Mouse (Mus musculus) embryonic facial prominence, embryonic 15.5 days (tissue): ENCODE data around the gene Zc3h12a. TPM values are rescaled to one million over a fixed set of nuclear protein-coding genes. Genes with fewer than 3 reads are reported as not detected.

Experiments used
- ATAC-seq: fragments of 200-750 bp; cut with Nextera tagmentation; 2 replicates; pipeline ENCODE4 v1.8.0; 2017; ENCODE audit warnings: low read depth, moderate TSS enrichment; ENCODE audit not compliant: insufficient number of reproducible peaks, low FRiP score, low TSS enrichment
- H3K27ac ChIP-seq: fragments of 300-500 bp; sonication (generic); replicated peaks from 2 replicates; pipeline ENCODE4 v1.5.1; 2015; ENCODE audit warnings: mild to moderate bottlenecking, inconsistent platforms
- H3K27me3 ChIP-seq: fragments of 300-500 bp; sonication (generic); 2 replicates; pipeline ENCODE4 v1.6.1; 2015; ENCODE audit warnings: inconsistent platforms
- H3K36me3 ChIP-seq: fragments of 300-500 bp; sonication (generic); 2 replicates; pipeline ENCODE4 v1.6.1; 2015; ENCODE audit warnings: mild to moderate bottlenecking, inconsistent platforms
- H3K4me1 ChIP-seq: fragments of 300-500 bp; sonication (generic); 2 replicates; pipeline ENCODE4 v1.6.1; 2015; ENCODE audit warnings: inconsistent platforms
- H3K4me2 ChIP-seq: fragments of 300-500 bp; sonication (generic); replicated peaks from 2 replicates; pipeline ENCODE4 v1.6.1; 2015; ENCODE audit warnings: mild to moderate bottlenecking, inconsistent platforms
- H3K4me3 ChIP-seq: fragments of 300-500 bp; sonication (generic); replicated peaks from 2 replicates; pipeline ENCODE4 v1.5.1; 2015; ENCODE audit warnings: mild to moderate bottlenecking, inconsistent platforms
- H3K9ac ChIP-seq: fragments of 300-500 bp; sonication (generic); 2 replicates; pipeline ENCODE4 v1.6.1; 2015; ENCODE audit warnings: inconsistent platforms
- H3K9me3 ChIP-seq: fragments of 300-500 bp; sonication (generic); replicated peaks from 2 replicates; pipeline ENCODE4 v1.6.1; 2016; ENCODE audit warnings: inconsistent platforms
- WGBS: fragments of 180-500 bp; shearing (Covaris S2); methylation state at CpG from one replicate; pipeline ENCODE4 v1.1.7; 2015; 5-methylcytosine and 5-hydroxymethylcytosine counted together
- polyA plus RNA-seq: library from polyadenylated mRNA; unstranded; fragments of >200 nt; fragmentation: Nextera tagmentation; extraction: Ambion mirVana; gene quantifications from 2 replicates; pipeline ENCODE4 v1.2.1, GENCODE M21; 2015

The Zc3h12a gene
- polyA plus RNA-seq, result 1.7 and 2.1 TPM in 2 replicates

GRCm38 (mm10) chr4:125127305-125128084, at the start of gene Zc3h12a:
Gene Zc3h12a, minus strand, starts transcription at chr4:125127840.
- Histone ChIP-seq H3K27me3 (0 out of 2 replicates have a peak, but pooled peaks cover 2% of the 10 kb centered on the region), H3K4me3 (peak within 1 kb of the TSS; percentile 73), H3K27ac (peak within 1 kb of the TSS; percentile 55; the same call in 1 of the 2 replicates), H3K9me3 (no peaks in the 10 kb centered on the region), H3K9ac (peak within 1 kb of the TSS; percentile 33), H3K4me2 (peak within 1 kb of the TSS; percentile 99), H3K36me3 (no peaks in the 10 kb centered on the region), H3K4me1 (peaks cover 45% of the 10 kb centered on the region)
- 1% methylated on average over 61 of the region's 62 CpGs for WGBS
- ATAC-seq, result peak; percentile 90

- WGBS, result 37% methylated on average over 13 of the region's 13 CpGs
- H3K4me2 ChIP-seq, result no peak overlapping the region
- H3K4me3 ChIP-seq, result no peak overlapping the region
- H3K4me1 ChIP-seq, result no peaks in the 10 kb centered on the region
- no peak overlapping the region for H3K27ac ChIP-seq
- H3K9me3 ChIP-seq, result no peaks in the 10 kb centered on the region
- H3K27me3 ChIP-seq, result peaks cover under 1% of the 10 kb centered on the region; the same call in 1 of the 2 replicates
- no peak overlapping the region for H3K9ac ChIP-seq
- no peaks in the 10 kb centered on the region for H3K36me3 ChIP-seq
- no peak for ATAC-seq
Measured at GRCm38 (mm10) chr4:125176639-125177165, 49.1 kb upstream of the Zc3h12a start.

GRCm38 (mm10) chr4:125176190-125176589, 48.5 kb upstream of the Zc3h12a start:
- Histone ChIP-seq H3K9ac (no peak overlapping the region), H3K27me3 (peaks cover 4% of the 10 kb centered on the region; the same call in 1 of the 2 replicates), H3K27ac (no peak overlapping the region), H3K4me2 (no peak overlapping the region), H3K4me1 (no peaks in the 10 kb centered on the region), H3K4me3 (no peak overlapping the region), H3K36me3 (no peaks in the 10 kb centered on the region), H3K9me3 (no peaks in the 10 kb centered on the region)
- 84% methylated on average over 5 of the region's 5 CpGs for WGBS
- ATAC-seq, result no peak

- no peak for ATAC-seq
- Histone ChIP-seq H3K27me3 (peaks cover 7% of the 10 kb centered on the region), H3K36me3 (no peaks in the 10 kb centered on the region), H3K4me1 (no peaks in the 10 kb centered on the region), H3K4me3 (no peak overlapping the region), H3K4me2 (no peak overlapping the region), H3K9me3 (no peaks in the 10 kb centered on the region), H3K9ac (no peak overlapping the region), H3K27ac (no peak overlapping the region)
- 57% methylated on average over 2 of the region's 2 CpGs for WGBS
Measured at GRCm38 (mm10) chr4:125175591-125175990, 48.0 kb upstream of the Zc3h12a start.

GRCm38 (mm10) chr4:125174516-125175185, 47.0 kb upstream of the Zc3h12a start:
- H3K4me2 ChIP-seq, result no peak overlapping the region

GRCm38 (mm10) chr4:125173150-125173549, 45.5 kb upstream of the Zc3h12a start:
- Histone ChIP-seq H3K4me3 (no peak overlapping the region), H3K4me2 (no peak overlapping the region), H3K27ac (no peak overlapping the region), H3K27me3 (peaks cover 7% of the 10 kb centered on the region), H3K4me1 (no peaks in the 10 kb centered on the region), H3K9ac (no peak overlapping the region), H3K36me3 (no peaks in the 10 kb centered on the region), H3K9me3 (no peaks in the 10 kb centered on the region)
- WGBS, result 71% methylated on average over 5 of the region's 5 CpGs
- no peak for ATAC-seq

More at GRCm38 (mm10) chr4:125174516-125175185, 47.0 kb upstream of the Zc3h12a start:
- no peak overlapping the region for H3K27ac ChIP-seq
- peaks cover 7% of the 10 kb centered on the region for H3K27me3 ChIP-seq
- H3K9me3 ChIP-seq, result no peaks in the 10 kb centered on the region
- WGBS, result 56% methylated on average over 5 of the region's 5 CpGs
- no peak overlapping the region for H3K9ac ChIP-seq
- H3K4me1 ChIP-seq, result no peaks in the 10 kb centered on the region
- no peak overlapping the region for H3K4me3 ChIP-seq
- no peak for ATAC-seq
- H3K36me3 ChIP-seq, result no peaks in the 10 kb centered on the region

- no peaks in the 10 kb centered on the region for H3K4me1 ChIP-seq
Measured at GRCm38 (mm10) chr4:125172736-125173135, 45.1 kb upstream of the Zc3h12a start.

GRCm38 (mm10) chr4:125167723-125168122, 40.1 kb upstream of the Zc3h12a start:
- H3K4me1 ChIP-seq, result no peaks in the 10 kb centered on the region
- H3K4me2 ChIP-seq, result no peak overlapping the region
- peaks cover 7% of the 10 kb centered on the region for H3K27me3 ChIP-seq
- no peaks in the 10 kb centered on the region for H3K9me3 ChIP-seq
- no peak overlapping the region for H3K27ac ChIP-seq
- 77% methylated on average over 1 of the region's 1 CpGs for WGBS
- no peaks in the 10 kb centered on the region for H3K36me3 ChIP-seq
- no peak overlapping the region for H3K4me3 ChIP-seq
- H3K9ac ChIP-seq, result no peak overlapping the region
- no peak for ATAC-seq

More at GRCm38 (mm10) chr4:125172736-125173135, 45.1 kb upstream of the Zc3h12a start:
- no peak overlapping the region for H3K9ac ChIP-seq
- H3K4me2 ChIP-seq, result no peak overlapping the region
- H3K4me3 ChIP-seq, result no peak overlapping the region
- ATAC-seq, result no peak
- no peaks in the 10 kb centered on the region for H3K36me3 ChIP-seq
- WGBS, result 82% methylated on average over 13 of the region's 13 CpGs
- H3K27me3 ChIP-seq, result peaks cover 7% of the 10 kb centered on the region
- no peak overlapping the region for H3K27ac ChIP-seq
- no peaks in the 10 kb centered on the region for H3K9me3 ChIP-seq

- Histone ChIP-seq H3K4me2 (no peak overlapping the region), H3K4me3 (no peak overlapping the region), H3K36me3 (no peaks in the 10 kb centered on the region), H3K27me3 (no peaks in the 10 kb centered on the region), H3K4me1 (peaks cover 13% of the 10 kb centered on the region; the same call in 1 of the 2 replicates), H3K9ac (no peak overlapping the region), H3K9me3 (no peaks in the 10 kb centered on the region), H3K27ac (no peak overlapping the region)
- 88% methylated on average over 6 of the region's 6 CpGs for WGBS
- no peak for ATAC-seq
Measured at GRCm38 (mm10) chr4:125164861-125165260, 37.2 kb upstream of the Zc3h12a start.

GRCm38 (mm10) chr4:125162701-125163100, 35.1 kb upstream of the Zc3h12a start:
- H3K4me2 ChIP-seq, result no peak overlapping the region
- no peaks in the 10 kb centered on the region for H3K9me3 ChIP-seq
- H3K9ac ChIP-seq, result no peak overlapping the region
- no peak overlapping the region for H3K27ac ChIP-seq
- H3K4me1 ChIP-seq, result peaks cover 13% of the 10 kb centered on the region; the same call in 1 of the 2 replicates
- H3K36me3 ChIP-seq, result no peaks in the 10 kb centered on the region
- no peaks in the 10 kb centered on the region for H3K27me3 ChIP-seq
- H3K4me3 ChIP-seq, result no peak overlapping the region
- WGBS, result 53% methylated on average over 7 of the region's 7 CpGs
- no peak for ATAC-seq

- Histone ChIP-seq H3K9me3 (no peaks in the 10 kb centered on the region), H3K4me3 (no peak overlapping the region), H3K9ac (no peak overlapping the region), H3K36me3 (no peaks in the 10 kb centered on the region), H3K27ac (no peak overlapping the region), H3K4me2 (no peak overlapping the region), H3K27me3 (no peaks in the 10 kb centered on the region), H3K4me1 (peaks cover 13% of the 10 kb centered on the region; the same call in 1 of the 2 replicates)
- ATAC-seq, result no peak
- 33% methylated on average over 8 of the region's 8 CpGs for WGBS
Measured at GRCm38 (mm10) chr4:125161392-125161791, 33.8 kb upstream of the Zc3h12a start.
